Mouse (Mus musculus) midbrain, embryonic 11.5 days (tissue): ENCODE measurements around the gene Sv2c. TPM values are rescaled to one million over a fixed set of nuclear protein-coding genes. Genes with fewer than 3 reads are reported as not detected.

Experiments used
- ATAC-seq: fragments of 200-750 bp; cut with Nextera tagmentation; 2 replicates; pipeline ENCODE4 v1.8.0; 2017; ENCODE audit warnings: moderate TSS enrichment, moderate library complexity; ENCODE audit not compliant: low FRiP score
- DNase-seq: peaks from one replicate; pipeline ENCODE4 v3.0.0; 2015; ENCODE audit warnings: low spot score; ENCODE audit errors: missing footprints
- H3K27ac ChIP-seq: fragments of 300-500 bp; sonication (generic); 2 replicates; pipeline ENCODE4 v1.5.1; 2014; ENCODE audit warnings: low read depth, low read length
- H3K27me3 ChIP-seq: fragments of 300-500 bp; sonication (generic); 2 replicates; pipeline ENCODE4 v1.6.1; 2014; ENCODE audit warnings: mild to moderate bottlenecking, low read length, moderate library complexity, mixed read lengths; ENCODE audit not compliant: control insufficient read depth, insufficient read depth
- H3K36me3 ChIP-seq: fragments of 300-500 bp; sonication (generic); 2 replicates; pipeline ENCODE4 v1.6.1; 2014; ENCODE audit warnings: mild to moderate bottlenecking, low read length, moderate library complexity, mixed read lengths; ENCODE audit not compliant: control insufficient read depth, insufficient read depth
- H3K4me1 ChIP-seq: fragments of 300-500 bp; sonication (generic); 2 replicates; pipeline ENCODE4 v1.6.1; 2014; ENCODE audit warnings: low read length; ENCODE audit not compliant: control insufficient read depth, insufficient read depth
- H3K4me2 ChIP-seq: fragments of 300-500 bp; sonication (generic); 2 replicates; pipeline ENCODE4 v1.6.1; 2014; ENCODE audit warnings: mild to moderate bottlenecking, moderate library complexity
- H3K4me3 ChIP-seq: fragments of 300-500 bp; sonication (generic); 2 replicates; pipeline ENCODE4 v1.5.1; 2014; ENCODE audit warnings: low read depth, low read length
- H3K9ac ChIP-seq: fragments of 300-500 bp; sonication (generic); 2 replicates; pipeline ENCODE4 v1.6.1; 2014; ENCODE audit warnings: low read length
- H3K9me3 ChIP-seq: fragments of 300-500 bp; sonication (generic); 2 replicates; pipeline ENCODE4 v1.6.1; 2016; ENCODE audit warnings: low read length; ENCODE audit not compliant: control insufficient read depth
- WGBS: fragments of 180-500 bp; shearing (Covaris S2); extraction: QIAGEN DNeasy Blood & Tissue Kit; methylation state at CpG from one replicate; pipeline ENCODE4 v1.1.7; 2014; 5-methylcytosine and 5-hydroxymethylcytosine counted together
- polyA plus RNA-seq: library from polyadenylated mRNA; unstranded; fragments of >200 nt; fragmentation: Nextera tagmentation; extraction: Ambion mirVana; gene quantifications from 2 replicates; pipeline ENCODE4 v1.2.1, GENCODE M21; 2014

Gene Sv2c
- polyA plus RNA-seq, 1 experiment from 2014 or later, result 1.1 TPM

GRCm38 (mm10) chr13:96131911-96132310 is 466 bp downstream of the Sv2c start:
- DNase-seq, result peak; percentile 91

GRCm38 (mm10) chr13:96131050-96131449 is 1.3 kb downstream of the Sv2c start:
- no peaks in the 10 kb centered on the region for H3K9me3 ChIP-seq
- DNase-seq (peak; percentile 95), ATAC-seq (peak; percentile 64)
- H3K27me3 ChIP-seq, result peaks cover 53% of the 10 kb centered on the region
- H3K36me3 ChIP-seq, result no peaks in the 10 kb centered on the region
- H3K4me3 ChIP-seq, result peak overlapping the region; percentile 46
- peak overlapping the region; percentile 91 for H3K4me2 ChIP-seq
- peak overlapping the region; percentile 2; the same call in 1 of the 2 replicates for H3K9ac ChIP-seq
- no peak overlapping the region for H3K27ac ChIP-seq
- WGBS, result under 1% methylated on average over 26 of the region's 30 CpGs
- peaks cover 12% of the 10 kb centered on the region for H3K4me1 ChIP-seq

More at GRCm38 (mm10) chr13:96131911-96132310, 466 bp downstream of the Sv2c start:
- Histone ChIP-seq H3K9me3 (no peaks in the 10 kb centered on the region), H3K4me1 (peaks cover 12% of the 10 kb centered on the region), H3K4me3 (peak overlapping the region; percentile 46), H3K9ac (peak overlapping the region; percentile 54), H3K27me3 (peaks cover 53% of the 10 kb centered on the region), H3K36me3 (no peaks in the 10 kb centered on the region), H3K27ac (no peak overlapping the region), H3K4me2 (peak overlapping the region; percentile 91)
- ATAC-seq, result peak; percentile 19; the same call in 1 of the 2 replicates
- WGBS, result 0% methylated on average over 19 of the region's 19 CpGs

- Histone ChIP-seq H3K9ac (no peak overlapping the region), H3K27me3 (peaks cover 45% of the 10 kb centered on the region), H3K27ac (no peak overlapping the region), H3K4me3 (no peak overlapping the region), H3K9me3 (no peaks in the 10 kb centered on the region), H3K4me1 (peaks cover 12% of the 10 kb centered on the region), H3K36me3 (no peaks in the 10 kb centered on the region), H3K4me2 (no peak overlapping the region)
- DNase-seq, result peak; percentile 70
- ATAC-seq, result no peak
- WGBS, result 83% methylated on average over 3 of the region's 3 CpGs
These were observed 3.3 kb downstream of the Sv2c start for GRCm38 (mm10) chr13:96129081-96129480.

GRCm38 (mm10) chr13:96126669-96127068 is 5.7 kb downstream of the Sv2c start:
- Histone ChIP-seq H3K4me3 (no peak overlapping the region), H3K9ac (no peak overlapping the region), H3K27ac (no peak overlapping the region), H3K4me1 (peaks cover 9% of the 10 kb centered on the region), H3K9me3 (no peaks in the 10 kb centered on the region), H3K4me2 (no peak overlapping the region), H3K36me3 (no peaks in the 10 kb centered on the region), H3K27me3 (peaks cover 27% of the 10 kb centered on the region)
- ATAC-seq (no peak), DNase-seq (no peak)
- WGBS, result 82% methylated on average over 6 of the region's 6 CpGs

GRCm38 (mm10) chr13:96125011-96125410 is 7.4 kb downstream of the Sv2c start:
- H3K4me3 ChIP-seq, result no peak overlapping the region
- ATAC-seq (no peak), DNase-seq (no peak)
- H3K9ac ChIP-seq, result no peak overlapping the region
- 68% methylated on average over 5 of the region's 5 CpGs for WGBS
- no peaks in the 10 kb centered on the region for H3K36me3 ChIP-seq
- H3K4me2 ChIP-seq, result no peak overlapping the region
- H3K27me3 ChIP-seq, result peaks cover 11% of the 10 kb centered on the region
- no peaks in the 10 kb centered on the region for H3K4me1 ChIP-seq
- H3K27ac ChIP-seq, result no peak overlapping the region
- no peaks in the 10 kb centered on the region for H3K9me3 ChIP-seq

GRCm38 (mm10) chr13:96112711-96113110 is 19.7 kb downstream of the Sv2c start:
- H3K4me1 ChIP-seq, result no peaks in the 10 kb centered on the region
- no peak overlapping the region for H3K9ac ChIP-seq
- DNase-seq, result peak; percentile 59
- 82% methylated on average over 2 of the region's 2 CpGs for whole genome bisulfite sequencing
- no peak overlapping the region for H3K4me3 ChIP-seq
- ATAC-seq, result no peak
- no peaks in the 10 kb centered on the region for H3K36me3 ChIP-seq
- H3K9me3 ChIP-seq, result no peaks in the 10 kb centered on the region
- H3K27ac ChIP-seq, result no peak overlapping the region
- H3K27me3 ChIP-seq, result no peaks in the 10 kb centered on the region
- H3K4me2 ChIP-seq, result no peak overlapping the region

- H3K36me3 ChIP-seq, result no peaks in the 10 kb centered on the region
- H3K4me3 ChIP-seq, result no peak overlapping the region
- H3K27ac ChIP-seq, result no peak overlapping the region
- no peak for DNase-seq
- no peak overlapping the region for H3K9ac ChIP-seq
- H3K27me3 ChIP-seq, result no peaks in the 10 kb centered on the region
- no peaks in the 10 kb centered on the region for H3K4me1 ChIP-seq
- no peak overlapping the region for H3K4me2 ChIP-seq
- WGBS, result 72% methylated on average over 3 of the region's 3 CpGs
- no peaks in the 10 kb centered on the region for H3K9me3 ChIP-seq
- ATAC-seq, result no peak
These were observed 21.6 kb downstream of the Sv2c start for GRCm38 (mm10) chr13:96110767-96111166.

- no peak overlapping the region for H3K9ac ChIP-seq
- ATAC-seq (no peak), DNase-seq (no peak)
- H3K4me3 ChIP-seq, result no peak overlapping the region
- H3K4me1 ChIP-seq, result no peaks in the 10 kb centered on the region
- H3K27me3 ChIP-seq, result no peaks in the 10 kb centered on the region
- H3K4me2 ChIP-seq, result no peak overlapping the region
- no peaks in the 10 kb centered on the region for H3K9me3 ChIP-seq
- no peaks in the 10 kb centered on the region for H3K36me3 ChIP-seq
- no peak overlapping the region for H3K27ac ChIP-seq
- 91% methylated on average over 4 of the region's 4 CpGs for WGBS
These were observed 26.0 kb downstream of the Sv2c start for GRCm38 (mm10) chr13:96106367-96106766.

- no peak overlapping the region for H3K4me3 ChIP-seq
- H3K9ac ChIP-seq, result no peak overlapping the region
- H3K9me3 ChIP-seq, result no peaks in the 10 kb centered on the region
- H3K4me1 ChIP-seq, result no peaks in the 10 kb centered on the region
- ATAC-seq (no peak), DNase-seq (peak; percentile 53)
- H3K27me3 ChIP-seq, result no peaks in the 10 kb centered on the region
- H3K4me2 ChIP-seq, result no peak overlapping the region
- H3K27ac ChIP-seq, result no peak overlapping the region
- H3K36me3 ChIP-seq, result no peaks in the 10 kb centered on the region
- WGBS, result 73% methylated on average over 4 of the region's 4 CpGs
These were observed 41.4 kb downstream of the Sv2c start for GRCm38 (mm10) chr13:96090929-96091328.
